9 mouse cellular contexts compared by ENCODE assay signal in the genomic region with DNA sequence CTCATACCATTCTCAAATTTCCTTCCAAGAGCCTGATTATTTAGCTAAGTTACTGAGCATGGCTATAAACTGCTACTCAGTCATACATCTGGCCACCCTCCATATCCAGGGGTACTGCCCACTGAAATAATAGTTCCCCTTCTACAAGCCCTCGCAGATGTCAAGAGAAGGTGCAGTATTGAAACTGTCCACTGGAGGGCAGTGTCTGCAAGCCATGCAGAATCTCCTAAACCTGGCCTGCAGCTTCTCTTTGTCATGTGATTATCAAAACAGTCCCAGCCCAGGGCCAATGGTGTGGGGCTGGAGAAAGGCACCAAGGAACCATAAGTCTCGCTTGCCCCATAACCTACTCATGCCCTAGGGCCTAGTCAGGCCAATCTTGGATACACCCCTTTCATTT.
DNase-seq lines count a peak whose midpoint lies in the region; ATAC-seq and TF ChIP-seq lines count a peak whose summit lies in the region.
"Had no signal": no experiment of that assay in that cellular context is flagged by ENCODE, and none has a peak within 500 bp of the region (broad histone marks: within the 10 kb centered on the region; RNA-seq: fewer than 3 reads in every experiment).

No protein-coding gene starts in this region.

- DNase-seq in cerebellum, adult 11 months, result peak; percentile 17
- no peak for DNase-seq in cerebellum, adult 11-12 months
- peak; percentile 30 to 50 for DNase-seq in adrenal gland, postnatal 4 days (ENCODE audit: low spot score in 2 of 2)
- DNase-seq in fibroblast of lung, adult 2 months (ENCODE audit: low read depth), result peak; percentile 63
- peak; percentile 76 for DNase-seq in hindbrain, embryonic 14.5 days (ENCODE audit: low spot score)
- peak; percentile 74 to 83 for DNase-seq in left cerebral cortex, adult 2 months (ENCODE audit: extremely low spot score in 1 of 2, low spot score in 2 of 2)
- peak; percentile 21 for DNase-seq in spleen, adult 12 weeks (ENCODE audit: low spot score)

- peak; percentile 96 for TF ChIP-seq CTCF in left cerebral cortex, adult 2 months (IDR thresholded peaks at IDR 0.05)

- H3K27me3 ChIP-seq in hindbrain, embryonic 14.5 days (ENCODE audit: control insufficient read depth, insufficient read depth, low read length), result no peaks in the 10 kb centered on the region
- H3K27me3 ChIP-seq in midbrain, embryonic 12.5 days, result no peaks in the 10 kb centered on the region
- H3K27me3 ChIP-seq: neural tube, embryonic 13.5 days had no signal

- no peak overlapping the region for H3K4me2 ChIP-seq in hindbrain, embryonic 14.5 days (replicated peaks)
- no peak overlapping the region for H3K4me2 ChIP-seq in midbrain, embryonic 12.5 days (replicated peaks)
- H3K4me2 ChIP-seq: neural tube, embryonic 13.5 days had no signal

- H3K9me3 ChIP-seq in hindbrain, embryonic 14.5 days (ENCODE audit: control insufficient read depth, low read length), result no peaks in the 10 kb centered on the region
- no peaks in the 10 kb centered on the region for H3K9me3 ChIP-seq in midbrain, embryonic 12.5 days
- H3K9me3 ChIP-seq: neural tube, embryonic 13.5 days had no signal

- no peaks in the 10 kb centered on the region for H3K4me1 ChIP-seq in hindbrain, embryonic 14.5 days (replicated peaks; ENCODE audit: control insufficient read depth, insufficient read depth, low read length)
- no peaks in the 10 kb centered on the region for H3K4me1 ChIP-seq in midbrain, embryonic 12.5 days
- H3K4me1 ChIP-seq: neural tube, embryonic 13.5 days had no signal

- no peaks in the 10 kb centered on the region for H3K36me3 ChIP-seq in hindbrain, embryonic 14.5 days (replicated peaks; ENCODE audit: control insufficient read depth, insufficient read depth)
- no peaks in the 10 kb centered on the region for H3K36me3 ChIP-seq in midbrain, embryonic 12.5 days

- H3K27ac ChIP-seq in hindbrain, embryonic 14.5 days, result no peak overlapping the region
- no peak overlapping the region for H3K27ac ChIP-seq in left cerebral cortex, adult 2 months
- H3K27ac ChIP-seq in midbrain, embryonic 12.5 days (replicated peaks), result no peak overlapping the region
- H3K27ac ChIP-seq: neural tube, embryonic 13.5 days had no signal

- no peak for ATAC-seq in hindbrain, embryonic 14.5 days (ENCODE audit: low FRiP score)
- peak; percentile 66 for ATAC-seq in midbrain, embryonic 12.5 days (ENCODE audit: low FRiP score, low read depth)

- no peak overlapping the region for H3K9ac ChIP-seq in hindbrain, embryonic 14.5 days
- no peak overlapping the region for H3K9ac ChIP-seq in midbrain, embryonic 12.5 days (replicated peaks)
- H3K9ac ChIP-seq: neural tube, embryonic 13.5 days had no signal

- H3K4me3 ChIP-seq in hindbrain, embryonic 14.5 days (replicated peaks; ENCODE audit: low read length), result no peak overlapping the region
- no peak overlapping the region for H3K4me3 ChIP-seq in left cerebral cortex, adult 2 months
- no peak overlapping the region for H3K4me3 ChIP-seq in midbrain, embryonic 12.5 days
- H3K4me3 ChIP-seq: neural tube, embryonic 13.5 days had no signal

- WGBS in hindbrain, embryonic 14.5 days, result 43% methylated on average over 2 of the region's 2 CpGs
- WGBS in midbrain, embryonic 12.5 days, result 39% methylated on average over 2 of the region's 2 CpGs

- intact Hi-C loops in left cerebral cortex, adult 2 months (cut with DNase I), result loop anchor here (1.0 kb wide), 2 partner anchors 41 to 183 kb away; no protein-coding TSS in a partner anchor
